Mouse (Mus musculus): ENCODE measurements around the gene Gabarapl1. TPM values are rescaled to one million over a fixed set of nuclear protein-coding genes. Genes with fewer than 3 reads are reported as not detected.
A peak's percentile ranks its signal among the peaks of the same experiment; 100 is the strongest.

Gene Gabarapl1
- total and polyA plus RNA-seq, 2 experiments from 2014 or later, result 272 to 286 TPM

GRCm38 (mm10) chr6:129517752-129518408 is 15.1 kb upstream of the Gabarapl1 start:
- 50% methylated on average over 2 of the region's 2 CpGs for WGBS
- no peak overlapping the region for H3K27ac ChIP-seq
- no peaks in the 10 kb centered on the region for H3K27me3 ChIP-seq (ENCODE audit: insufficient read depth, low read length)
- ATAC-seq (peak; percentile 91), DNase-seq (ENCODE audit: low spot score) (peak; percentile 75)
- H3K36me3 ChIP-seq (ENCODE audit: insufficient read depth, low read length), result no peaks in the 10 kb centered on the region
- no peak overlapping the region for H3K4me2 ChIP-seq (ENCODE audit: low read depth, low read length)
- H3K4me1 ChIP-seq (ENCODE audit: insufficient read depth, low read length), result no peaks in the 10 kb centered on the region
- TF ChIP-seq CTCF (IDR thresholded peaks at IDR 0.05; ENCODE audit: low read depth), result peak; percentile 80
- no peaks in the 10 kb centered on the region for H3K9me3 ChIP-seq (ENCODE audit: low read length)
- H3K4me3 ChIP-seq (ENCODE audit: low read length), result no peak overlapping the region
- H3K9ac ChIP-seq (replicated peaks; ENCODE audit: low read length), result no peak overlapping the region

- ATAC-seq (no peak), DNase-seq (ENCODE audit: low spot score) (no peak)
- no peaks in the 10 kb centered on the region for H3K4me1 ChIP-seq (ENCODE audit: insufficient read depth, low read length)
- H3K9me3 ChIP-seq (ENCODE audit: low read length), result no peaks in the 10 kb centered on the region
- H3K4me3 ChIP-seq (ENCODE audit: low read length), result no peak overlapping the region
- H3K4me2 ChIP-seq (ENCODE audit: low read depth, low read length), result no peak overlapping the region
- no peak overlapping the region for H3K9ac ChIP-seq (replicated peaks; ENCODE audit: low read length)
- no peak overlapping the region for H3K27ac ChIP-seq
- TF ChIP-seq CTCF (IDR thresholded peaks at IDR 0.05; ENCODE audit: low read depth), result no peak
- no peaks in the 10 kb centered on the region for H3K27me3 ChIP-seq (ENCODE audit: insufficient read depth, low read length)
- H3K36me3 ChIP-seq (ENCODE audit: insufficient read depth, low read length), result no peaks in the 10 kb centered on the region
Measured at GRCm38 (mm10) chr6:129526069-129526468, 6.9 kb upstream of the Gabarapl1 start.

- Histone ChIP-seq H3K4me2 (ENCODE audit: low read depth, low read length) (no peak overlapping the region), H3K9me3 (ENCODE audit: low read length) (no peaks in the 10 kb centered on the region), H3K27me3 (ENCODE audit: insufficient read depth, low read length) (no peaks in the 10 kb centered on the region), H3K4me3 (ENCODE audit: low read length) (no peak overlapping the region), H3K9ac (replicated peaks; ENCODE audit: low read length) (no peak overlapping the region), H3K36me3 (ENCODE audit: insufficient read depth, low read length) (no peaks in the 10 kb centered on the region), H3K27ac (no peak overlapping the region), H3K4me1 (ENCODE audit: insufficient read depth, low read length) (no peaks in the 10 kb centered on the region)
- no peak for DNase-seq (ENCODE audit: low spot score)
- 83% methylated on average over 2 of the region's 2 CpGs for WGBS
- no peak for TF ChIP-seq CTCF (IDR thresholded peaks at IDR 0.05; ENCODE audit: low read depth)
- ATAC-seq, result no peak
Measured at GRCm38 (mm10) chr6:129527416-129527815, 5.5 kb upstream of the Gabarapl1 start.

GRCm38 (mm10) chr6:129529605-129530004 is 3.4 kb upstream of the Gabarapl1 start:
- H3K27ac ChIP-seq, result no peak overlapping the region
- 80% methylated on average over 1 of the region's 1 CpGs for WGBS
- no peaks in the 10 kb centered on the region for H3K9me3 ChIP-seq (ENCODE audit: low read length)
- H3K4me1 ChIP-seq (ENCODE audit: insufficient read depth, low read length), result no peaks in the 10 kb centered on the region
- H3K9ac ChIP-seq (replicated peaks; ENCODE audit: low read length), result no peak overlapping the region
- TF ChIP-seq CTCF (IDR thresholded peaks at IDR 0.05; ENCODE audit: low read depth), result no peak
- H3K27me3 ChIP-seq (ENCODE audit: insufficient read depth, low read length), result no peaks in the 10 kb centered on the region
- no peak for ATAC-seq
- no peaks in the 10 kb centered on the region for H3K36me3 ChIP-seq (ENCODE audit: insufficient read depth, low read length)
- no peak overlapping the region for H3K4me2 ChIP-seq (ENCODE audit: low read depth, low read length)
- H3K4me3 ChIP-seq (ENCODE audit: low read length), result no peak overlapping the region
- DNase-seq (ENCODE audit: low spot score), result no peak

- no peaks in the 10 kb centered on the region for H3K36me3 ChIP-seq (ENCODE audit: insufficient read depth, low read length)
- ATAC-seq (no peak), DNase-seq (ENCODE audit: low spot score) (no peak)
- H3K4me1 ChIP-seq (ENCODE audit: insufficient read depth, low read length), result peaks cover 4% of the 10 kb centered on the region
- no peak overlapping the region for H3K4me2 ChIP-seq (ENCODE audit: low read depth, low read length)
- no peak for TF ChIP-seq CTCF (IDR thresholded peaks at IDR 0.05; ENCODE audit: low read depth)
- no peak overlapping the region for H3K9ac ChIP-seq (replicated peaks; ENCODE audit: low read length)
- H3K27me3 ChIP-seq (ENCODE audit: insufficient read depth, low read length), result no peaks in the 10 kb centered on the region
- no peak overlapping the region for H3K27ac ChIP-seq
- H3K4me3 ChIP-seq (ENCODE audit: low read length), result no peak overlapping the region
- no peaks in the 10 kb centered on the region for H3K9me3 ChIP-seq (ENCODE audit: low read length)
Measured at GRCm38 (mm10) chr6:129530261-129530660, 2.7 kb upstream of the Gabarapl1 start.

GRCm38 (mm10) chr6:129532556-129532941 is 411 bp upstream of the Gabarapl1 start:
- Histone ChIP-seq H3K9ac (replicated peaks; ENCODE audit: low read length) (peak overlapping the region; percentile 89), H3K27ac (peak overlapping the region; percentile 93), H3K4me1 (ENCODE audit: insufficient read depth, low read length) (peaks cover 11% of the 10 kb centered on the region), H3K9me3 (ENCODE audit: low read length) (no peaks in the 10 kb centered on the region), H3K27me3 (ENCODE audit: insufficient read depth, low read length) (no peaks in the 10 kb centered on the region), H3K4me2 (ENCODE audit: low read depth, low read length) (peak overlapping the region; percentile 78), H3K4me3 (ENCODE audit: low read length) (peak overlapping the region; percentile 85), H3K36me3 (ENCODE audit: insufficient read depth, low read length) (no peaks in the 10 kb centered on the region)
- WGBS, result 25% methylated on average over 7 of the region's 7 CpGs
- peak; percentile 45 for TF ChIP-seq CTCF (IDR thresholded peaks at IDR 0.05; ENCODE audit: low read depth)
- DNase-seq (ENCODE audit: low spot score), result peak; percentile 80
- ATAC-seq, result peak; percentile 60

- Histone ChIP-seq H3K27me3 (ENCODE audit: insufficient read depth, low read length) (no peaks in the 10 kb centered on the region), H3K9ac (replicated peaks; ENCODE audit: low read length) (peak overlapping the region; percentile 89), H3K4me3 (ENCODE audit: low read length) (peak overlapping the region; percentile 85), H3K4me2 (ENCODE audit: low read depth, low read length) (peak overlapping the region; percentile 78), H3K27ac (peak overlapping the region; percentile 93), H3K4me1 (ENCODE audit: insufficient read depth, low read length) (peaks cover 11% of the 10 kb centered on the region), H3K36me3 (ENCODE audit: insufficient read depth, low read length) (peaks cover 15% of the 10 kb centered on the region), H3K9me3 (ENCODE audit: low read length) (no peaks in the 10 kb centered on the region)
- TF ChIP-seq CTCF (IDR thresholded peaks at IDR 0.05; ENCODE audit: low read depth), result no peak
- peak; percentile 65 for ATAC-seq
- 6% methylated on average over 9 of the region's 9 CpGs for WGBS
- peak; percentile 74 for DNase-seq (ENCODE audit: low spot score)
Measured at GRCm38 (mm10) chr6:129534057-129534456, 1.1 kb downstream of the Gabarapl1 start.

Measured in hindbrain, postnatal 0 days (tissue).